Mouse (Mus musculus): ENCODE results near the gene Nat8l. TPM values are rescaled to one million over a fixed set of nuclear protein-coding genes. Genes with fewer than 3 reads are reported as not detected.

The Nat8l gene
- polyA plus RNA-seq, 1 experiment: 66.7 TPM

DNA sequence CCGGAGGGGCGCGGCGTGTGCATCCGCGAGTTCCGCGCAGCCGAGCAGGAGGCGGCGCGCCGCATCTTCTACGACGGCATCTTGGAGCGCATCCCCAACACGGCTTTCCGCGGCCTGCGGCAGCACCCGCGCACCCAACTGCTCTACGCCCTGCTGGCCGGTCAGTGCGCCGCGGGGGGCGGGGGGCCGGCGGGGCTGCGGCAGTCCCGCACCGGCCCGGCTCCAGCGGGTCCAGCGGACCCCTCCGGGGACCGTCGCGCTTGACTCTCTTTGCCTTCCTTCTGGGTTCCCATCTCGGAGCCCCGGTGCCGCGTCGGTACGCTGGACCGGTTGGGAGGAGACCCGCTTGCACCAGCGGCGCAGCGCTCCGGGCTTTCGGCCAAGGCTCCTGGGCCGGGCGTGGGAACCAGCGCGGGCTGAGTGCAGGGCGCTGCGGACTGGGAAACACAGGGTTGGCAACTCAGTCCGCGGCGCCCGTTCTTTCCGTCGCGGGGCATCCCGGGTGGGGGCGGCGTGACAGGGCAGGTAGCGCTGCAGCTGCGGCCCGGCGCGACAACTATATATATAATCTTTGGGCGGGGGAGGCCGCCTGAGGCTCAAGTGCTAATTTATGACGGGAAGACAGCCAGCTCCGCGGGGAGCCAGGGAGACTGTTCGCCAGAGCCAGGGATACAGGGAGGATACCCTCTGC, 1.4 kb downstream of the Nat8l start:
- Histone ChIP-seq H3K4me3 (ENCODE audit: insufficient read depth, low read depth, low read length) (peak overlapping the region; percentile 88), H3K27ac (replicated peaks; ENCODE audit: low read depth, low read length) (peak overlapping the region; percentile 95), H3K4me1 (ENCODE audit: control insufficient read depth, insufficient read depth, insufficient read length, low read length) (peaks cover 10% of the 10 kb centered on the region; the same call in 1 of the 2 replicates)

DNA sequence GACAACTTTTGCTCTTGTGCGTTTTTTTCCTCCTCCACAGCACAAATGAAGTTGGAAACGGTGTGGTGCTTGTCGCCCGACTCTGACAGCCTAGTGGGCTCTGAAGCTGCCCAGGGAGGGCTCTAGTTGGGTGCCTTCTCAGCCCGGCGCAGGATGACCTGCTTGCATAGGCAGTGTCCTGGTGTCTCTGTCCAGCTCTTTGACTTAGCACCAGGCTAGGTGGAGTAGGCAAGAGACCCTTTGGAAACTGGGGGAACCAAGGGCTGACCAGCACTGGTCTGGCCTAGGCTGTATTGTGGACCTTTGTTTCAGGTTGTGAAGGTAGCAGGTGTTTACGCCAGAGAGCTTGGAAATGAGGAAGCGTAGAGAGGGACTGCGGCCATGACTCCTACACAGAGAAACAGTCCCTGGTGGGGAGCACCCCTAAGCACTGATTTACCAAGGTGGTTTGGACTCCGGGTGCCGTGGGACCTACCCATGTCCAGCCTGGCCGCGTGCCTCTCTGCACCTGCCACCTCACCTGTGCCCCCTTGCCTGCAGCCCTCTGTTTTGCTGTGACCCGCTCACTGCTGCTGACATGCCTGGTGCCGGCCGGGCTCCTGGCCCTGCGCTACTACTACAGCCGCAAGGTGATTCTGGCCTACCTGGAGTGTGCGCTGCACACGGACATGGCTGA, 2.2 kb downstream of the Nat8l start:
- peaks cover 11% of the 10 kb centered on the region; the same call in 1 of the 2 replicates for H3K4me1 ChIP-seq (ENCODE audit: control insufficient read depth, insufficient read depth, insufficient read length, low read length)
- H3K27ac ChIP-seq (replicated peaks; ENCODE audit: low read depth, low read length): peak overlapping the region; percentile 95
- peak overlapping the region; percentile 88 for H3K4me3 ChIP-seq (ENCODE audit: insufficient read depth, low read depth, low read length)

DNA sequence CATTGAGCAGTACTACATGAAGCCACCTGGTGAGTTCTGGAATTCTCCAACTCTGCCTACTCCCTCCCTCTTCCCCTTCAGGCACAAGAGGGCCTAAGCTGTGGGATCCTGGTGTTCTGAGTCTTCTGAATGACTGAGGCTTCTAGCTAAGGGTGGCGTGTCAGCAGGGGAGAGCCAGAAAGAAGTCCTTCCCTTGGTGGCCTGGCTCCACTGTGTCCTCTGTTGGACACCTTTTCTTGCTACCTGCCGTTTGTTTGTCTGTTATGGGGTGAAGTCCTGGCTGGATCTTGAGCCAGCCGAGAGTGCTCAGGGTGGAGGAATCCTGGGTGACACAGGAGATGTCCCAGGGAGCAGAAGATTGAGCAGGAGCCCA, 2.7 kb downstream of the Nat8l start:
- Histone ChIP-seq H3K27ac (replicated peaks; ENCODE audit: low read depth, low read length) (peak overlapping the region; percentile 95), H3K4me3 (ENCODE audit: insufficient read depth, low read depth, low read length) (peak overlapping the region; percentile 88), H3K4me1 (ENCODE audit: control insufficient read depth, insufficient read depth, insufficient read length, low read length) (peaks cover 15% of the 10 kb centered on the region; the same call in 1 of the 2 replicates)

DNA sequence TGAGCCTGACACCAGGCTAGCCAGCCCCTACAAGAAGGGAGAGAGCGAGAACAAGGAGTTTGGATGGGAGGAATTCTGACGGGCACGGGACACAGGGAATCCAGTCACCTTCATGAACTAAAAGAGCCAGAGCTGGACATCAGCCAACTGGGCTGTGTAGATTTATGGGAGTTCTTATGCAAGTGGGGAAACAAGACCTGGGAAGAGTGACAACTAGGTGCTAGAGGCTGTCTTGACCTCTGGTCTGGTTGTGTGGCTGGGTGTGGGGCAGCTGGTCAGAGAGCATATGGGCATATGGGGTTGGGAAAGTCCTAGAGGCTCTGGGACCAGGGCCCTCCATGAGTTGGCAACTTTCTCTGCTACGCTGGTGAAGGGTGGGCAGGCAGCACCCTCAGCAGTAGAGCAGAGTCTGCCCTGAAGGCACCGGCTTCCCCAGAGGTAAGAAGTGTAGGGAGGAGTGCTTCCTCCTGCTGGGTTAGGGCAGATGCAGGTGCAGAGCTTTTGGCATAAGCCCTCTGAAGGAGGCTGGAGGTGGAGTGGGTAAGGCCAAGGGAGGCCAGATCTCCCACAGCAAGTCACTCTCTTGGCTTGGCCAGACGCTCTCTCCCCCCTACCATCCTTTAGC, 3.8 kb downstream of the Nat8l start:
- H3K4me1 ChIP-seq (ENCODE audit: control insufficient read depth, insufficient read depth, insufficient read length, low read length): peaks cover 25% of the 10 kb centered on the region; the same call in 1 of the 2 replicates
- peak overlapping the region; percentile 88 for H3K4me3 ChIP-seq (ENCODE audit: insufficient read depth, low read depth, low read length)
- H3K27ac ChIP-seq (replicated peaks; ENCODE audit: low read depth, low read length): peak overlapping the region; percentile 95

DNA sequence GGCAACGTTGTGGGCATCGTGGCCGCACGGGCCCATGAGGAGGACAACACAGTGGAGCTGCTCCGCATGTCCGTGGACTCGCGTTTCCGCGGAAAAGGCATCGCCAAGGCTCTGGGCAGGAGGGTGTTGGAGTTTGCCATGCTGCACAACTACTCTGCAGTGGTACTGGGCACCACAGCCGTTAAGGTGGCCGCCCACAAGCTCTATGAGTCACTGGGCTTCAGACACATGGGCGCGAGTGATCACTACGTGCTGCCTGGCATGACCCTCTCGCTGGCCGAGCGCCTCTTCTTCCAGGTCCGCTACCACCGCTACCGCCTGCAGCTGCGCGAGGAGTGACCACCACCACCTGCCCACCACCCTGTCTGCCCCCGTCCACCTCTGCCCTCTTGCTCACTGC, 5.0 kb downstream of the Nat8l start:
- H3K4me3 ChIP-seq (ENCODE audit: insufficient read depth, low read depth, low read length): no peak overlapping the region
- no peak overlapping the region for H3K27ac ChIP-seq (replicated peaks; ENCODE audit: low read depth, low read length)
- H3K4me1 ChIP-seq (ENCODE audit: control insufficient read depth, insufficient read depth, insufficient read length, low read length): peaks cover 25% of the 10 kb centered on the region; the same call in 1 of the 2 replicates

DNA sequence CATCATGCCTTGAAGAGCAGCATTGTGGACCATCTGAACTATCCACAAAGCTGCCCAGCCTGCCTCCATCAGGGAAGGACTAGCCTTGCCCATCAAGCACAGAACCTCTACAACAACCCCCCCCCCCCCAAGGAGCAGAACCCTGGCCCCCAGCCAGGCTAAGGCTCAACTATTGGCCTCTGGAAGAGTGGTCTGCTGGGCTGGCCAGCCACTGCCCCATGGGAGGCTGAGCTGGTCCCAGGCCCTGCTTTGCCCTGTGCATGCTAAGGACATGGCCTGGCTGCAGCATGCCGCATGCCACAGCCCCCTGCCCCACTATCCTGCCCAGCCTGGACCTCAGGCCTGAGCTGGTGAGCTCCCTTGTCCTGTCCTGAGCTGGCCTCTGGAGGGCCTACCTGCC, 5.6 kb downstream of the Nat8l start:
- H3K4me3 ChIP-seq (ENCODE audit: insufficient read depth, low read depth, low read length): no peak overlapping the region
- H3K4me1 ChIP-seq (ENCODE audit: control insufficient read depth, insufficient read depth, insufficient read length, low read length): peaks cover 25% of the 10 kb centered on the region; the same call in 1 of the 2 replicates
- H3K27ac ChIP-seq (replicated peaks; ENCODE audit: low read depth, low read length): no peak overlapping the region

DNA sequence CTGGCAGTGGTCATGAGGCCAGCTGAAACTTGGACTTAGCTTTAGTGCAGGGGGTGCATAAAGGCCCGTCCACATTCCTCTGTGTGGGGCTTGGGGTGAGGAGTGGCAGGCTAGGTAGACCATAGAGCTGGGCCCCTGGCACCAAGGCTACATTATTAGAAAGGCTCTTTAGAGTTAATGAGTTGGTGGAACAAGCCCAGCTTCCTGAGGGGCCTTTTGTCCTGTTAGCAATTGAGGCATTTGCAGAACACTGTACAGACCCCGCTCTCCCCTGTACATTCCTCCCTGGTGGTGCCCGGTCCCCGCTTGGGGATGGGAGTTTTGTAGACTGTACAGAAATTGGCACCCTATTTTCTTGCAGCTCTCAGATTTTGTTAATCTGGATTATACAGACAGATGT, 6.9 kb downstream of the Nat8l start:
- peaks cover 25% of the 10 kb centered on the region; the same call in 1 of the 2 replicates for H3K4me1 ChIP-seq (ENCODE audit: control insufficient read depth, insufficient read depth, insufficient read length, low read length)
- 0 out of 2 replicates have a peak overlapping the region, but pooled peaks have one; percentile 0 for H3K27ac ChIP-seq (replicated peaks; ENCODE audit: low read depth, low read length)

DNA sequence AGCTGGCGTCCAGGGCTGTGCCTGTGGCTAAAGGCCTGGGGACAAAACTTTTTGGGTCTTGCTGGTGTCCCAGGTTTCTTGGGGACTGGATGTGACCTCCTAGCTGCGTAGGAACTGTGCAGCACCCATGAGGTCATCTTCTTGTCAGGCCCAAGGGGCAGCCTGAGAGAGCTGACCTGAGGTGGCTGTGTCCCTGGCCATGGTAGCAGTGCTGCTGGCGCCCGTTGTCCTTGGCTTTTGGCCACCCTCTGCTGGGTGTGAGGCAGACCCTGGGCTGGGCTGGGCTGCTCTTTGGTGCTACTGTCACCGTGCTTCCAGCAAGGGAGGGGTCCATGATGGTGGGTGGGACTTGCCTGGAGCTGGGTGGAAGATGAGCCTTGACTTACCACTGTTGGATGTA, 8.8 kb downstream of the Nat8l start:
- Histone ChIP-seq H3K4me3 (ENCODE audit: insufficient read depth, low read depth, low read length) (no peak overlapping the region), H3K27ac (replicated peaks; ENCODE audit: low read depth, low read length) (no peak overlapping the region; the same call in 1 of the 2 replicates), H3K4me1 (ENCODE audit: control insufficient read depth, insufficient read depth, insufficient read length, low read length) (peaks cover 24% of the 10 kb centered on the region; the same call in 1 of the 2 replicates)

More for the DNA sequence above, 6.9 kb downstream of the Nat8l start:
- no peak overlapping the region for H3K4me3 ChIP-seq (ENCODE audit: insufficient read depth, low read depth, low read length)

DNA sequence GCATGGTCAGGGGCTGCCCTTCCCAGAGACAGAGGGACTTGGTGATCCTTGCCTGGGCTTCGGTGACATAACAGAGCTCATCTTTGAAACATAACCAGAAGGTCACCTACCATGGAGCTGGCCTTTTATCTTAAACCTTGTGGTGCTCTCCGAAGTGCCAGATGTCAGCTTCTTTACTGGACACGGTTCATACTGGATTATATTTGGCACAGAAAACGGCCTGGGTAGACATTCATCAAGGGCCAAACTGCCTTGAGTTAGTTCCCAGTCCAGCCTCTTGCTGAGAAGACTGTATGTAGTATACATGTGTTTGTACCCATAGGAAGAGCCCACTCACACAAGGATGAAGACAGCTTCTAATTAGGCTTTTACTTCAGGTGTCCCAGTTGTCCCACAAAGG, 11.0 kb downstream of the Nat8l start:
- H3K4me3 ChIP-seq (ENCODE audit: insufficient read depth, low read depth, low read length): no peak overlapping the region
- peaks cover 16% of the 10 kb centered on the region; the same call in 1 of the 2 replicates for H3K4me1 ChIP-seq (ENCODE audit: control insufficient read depth, insufficient read depth, insufficient read length, low read length)
- H3K27ac ChIP-seq (replicated peaks; ENCODE audit: low read depth, low read length): no peak overlapping the region

DNA sequence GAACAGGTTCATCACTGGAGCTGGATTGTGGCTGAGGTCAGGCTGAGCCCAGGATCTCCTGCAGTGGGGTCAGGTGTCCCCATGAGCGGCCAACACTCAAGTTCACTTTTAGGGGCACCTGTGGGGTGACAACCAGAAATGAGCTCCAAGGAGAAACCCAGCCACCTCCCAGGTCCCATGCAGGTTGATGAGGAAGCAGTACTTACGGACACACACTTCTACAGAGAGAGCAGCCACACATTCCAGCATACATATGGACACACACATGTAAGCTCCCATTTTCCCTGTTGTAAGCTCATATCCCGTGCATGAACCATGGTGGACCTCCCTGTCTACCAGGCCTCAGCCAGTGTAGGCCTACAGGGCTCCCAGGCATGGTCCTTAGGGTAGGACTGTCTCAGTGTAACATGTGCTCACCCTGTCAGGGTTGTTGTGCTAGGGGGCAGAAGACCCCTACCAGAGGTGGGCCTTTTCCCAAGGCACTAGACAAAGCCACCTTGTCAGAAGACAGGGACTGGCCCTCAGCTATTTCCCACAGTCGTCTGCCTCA, 11.7 kb downstream of the Nat8l start:
- Histone ChIP-seq H3K4me3 (ENCODE audit: insufficient read depth, low read depth, low read length) (no peak overlapping the region), H3K27ac (replicated peaks; ENCODE audit: low read depth, low read length) (no peak overlapping the region), H3K4me1 (ENCODE audit: control insufficient read depth, insufficient read depth, insufficient read length, low read length) (peaks cover 15% of the 10 kb centered on the region; the same call in 1 of the 2 replicates)

DNA sequence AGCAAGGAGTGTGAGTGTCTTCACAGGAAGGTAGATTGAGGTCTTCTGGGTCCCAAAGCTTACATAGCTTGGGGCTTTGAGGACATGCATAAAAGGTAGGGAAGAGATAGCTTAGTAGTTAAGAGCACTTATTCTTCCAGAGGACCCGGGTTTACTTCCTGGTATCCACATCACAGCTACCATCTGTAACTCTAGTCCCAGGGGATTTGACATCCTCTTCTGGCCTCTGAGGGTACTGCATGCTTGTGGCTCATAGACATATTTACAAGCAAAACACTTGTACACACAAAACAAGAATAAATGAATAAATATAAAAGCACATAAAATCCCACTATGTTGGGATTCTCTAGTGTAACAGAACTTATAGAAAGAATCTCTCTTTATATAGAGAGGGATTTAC, 18.9 kb downstream of the Nat8l start:
- Histone ChIP-seq H3K4me1 (ENCODE audit: control insufficient read depth, insufficient read depth, insufficient read length, low read length) (no peaks in the 10 kb centered on the region), H3K4me3 (ENCODE audit: insufficient read depth, low read depth, low read length) (no peak overlapping the region), H3K27ac (replicated peaks; ENCODE audit: low read depth, low read length) (no peak overlapping the region)

DNA sequence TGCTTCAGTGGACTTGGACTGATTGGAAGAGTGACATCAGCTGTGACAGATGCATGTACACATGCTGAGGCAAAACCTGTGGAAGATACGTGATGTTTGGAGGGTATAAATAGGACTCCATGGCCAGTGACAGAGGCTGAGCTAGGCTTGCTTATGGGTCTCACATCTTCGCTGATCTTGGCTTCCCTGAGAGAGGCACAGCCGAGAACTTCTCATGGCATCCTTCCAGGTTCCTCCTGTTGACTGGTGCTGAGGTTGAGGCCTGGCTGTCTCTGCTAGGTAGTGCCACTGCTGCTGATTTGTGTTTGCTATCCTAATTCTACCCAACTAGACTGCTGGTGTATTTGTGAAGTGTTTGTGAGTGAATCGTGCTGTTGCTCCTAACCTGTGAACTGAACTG, 23.2 kb downstream of the Nat8l start:
- no peak overlapping the region for H3K27ac ChIP-seq (replicated peaks; ENCODE audit: low read depth, low read length)
- H3K4me3 ChIP-seq (ENCODE audit: insufficient read depth, low read depth, low read length): no peak overlapping the region
- no peaks in the 10 kb centered on the region for H3K4me1 ChIP-seq (ENCODE audit: control insufficient read depth, insufficient read depth, insufficient read length, low read length)

DNA sequence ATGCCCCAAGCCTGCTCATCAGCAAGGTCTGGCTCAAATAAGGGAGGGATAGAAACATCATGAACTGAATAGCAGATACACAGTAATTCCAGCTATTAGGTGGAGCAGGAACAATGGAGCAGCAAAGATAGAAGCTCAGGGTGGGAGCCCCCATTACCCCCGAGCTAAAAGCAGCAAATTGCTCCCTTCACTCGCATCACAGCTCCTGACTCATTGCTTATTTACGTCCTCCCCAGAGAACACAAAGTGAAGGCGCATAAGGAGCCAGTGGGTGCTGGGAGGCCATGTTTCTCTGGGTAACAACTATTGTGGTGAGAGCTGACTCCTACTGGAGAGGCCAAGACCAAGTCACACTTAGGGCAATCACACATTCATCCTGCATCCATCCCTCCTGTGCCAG, 34.3 kb downstream of the Nat8l start:
- Histone ChIP-seq H3K27ac (replicated peaks; ENCODE audit: low read depth, low read length) (no peak overlapping the region), H3K4me1 (ENCODE audit: control insufficient read depth, insufficient read depth, insufficient read length, low read length) (no peaks in the 10 kb centered on the region), H3K4me3 (ENCODE audit: insufficient read depth, low read depth, low read length) (no peak overlapping the region)

DNA sequence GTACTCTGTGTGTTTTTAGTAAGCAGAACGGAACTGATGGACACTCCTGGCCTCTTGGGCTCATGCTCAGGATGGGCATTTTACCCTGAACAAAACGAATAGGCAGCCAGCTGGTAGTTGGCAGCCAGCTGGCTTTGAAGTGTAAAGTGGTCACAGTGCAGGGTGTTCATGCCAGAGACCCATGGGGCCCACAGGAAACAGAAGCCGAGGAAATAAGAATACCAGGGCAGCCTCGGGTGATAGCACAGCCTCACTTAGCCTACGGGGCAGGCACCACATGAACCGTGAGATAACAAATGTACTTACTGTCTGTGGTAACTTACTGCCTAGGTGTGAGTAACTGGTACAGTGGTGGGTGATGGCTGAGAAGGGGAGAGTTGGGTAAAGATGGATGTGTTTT, 35.2 kb downstream of the Nat8l start:
- H3K4me1 ChIP-seq (ENCODE audit: control insufficient read depth, insufficient read depth, insufficient read length, low read length): no peaks in the 10 kb centered on the region
- no peak overlapping the region for H3K4me3 ChIP-seq (ENCODE audit: insufficient read depth, low read depth, low read length)
- no peak overlapping the region for H3K27ac ChIP-seq (replicated peaks; ENCODE audit: low read depth, low read length)

DNA sequence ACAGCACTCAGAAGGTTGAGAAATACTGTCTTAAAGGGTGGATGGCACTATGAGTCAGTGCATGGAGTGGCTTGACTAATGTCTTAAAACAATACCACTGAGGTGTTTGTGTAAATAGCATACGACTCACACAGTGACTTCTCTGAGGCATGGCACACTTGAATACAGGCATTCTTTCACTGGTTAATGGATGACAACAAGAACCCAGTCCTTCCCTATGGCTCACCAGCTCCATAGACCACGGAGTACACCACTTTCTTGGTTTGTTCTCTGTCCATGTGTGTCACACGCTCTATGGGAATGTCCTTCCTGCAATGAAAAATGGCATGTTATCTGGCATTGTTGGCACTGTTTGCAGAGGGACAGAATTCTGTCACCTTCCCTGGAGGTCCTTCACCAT, 36.7 kb downstream of the Nat8l start:
- Histone ChIP-seq H3K4me1 (ENCODE audit: control insufficient read depth, insufficient read depth, insufficient read length, low read length) (no peaks in the 10 kb centered on the region), H3K4me3 (ENCODE audit: insufficient read depth, low read depth, low read length) (no peak overlapping the region), H3K27ac (replicated peaks; ENCODE audit: low read depth, low read length) (no peak overlapping the region)

Data from brown adipose tissue, adult 24 weeks (tissue).